Mouse (Mus musculus) E14TG2a.4 (cell line): ENCODE measurements around the gene Hephl1.

Experiments
- CTCF ChIP-seq: conservative IDR thresholded peaks from 2 replicates; pipeline ENCODE4 v1.5.1; 2014; ENCODE audit warnings: low read length
- NANOG ChIP-seq: IDR thresholded peaks from 2 replicates; pipeline ENCODE4 v1.6.1; 2014; ENCODE audit warnings: borderline replicate concordance, low read length, mixed read lengths
- POU5F1 ChIP-seq: IDR thresholded peaks from 2 replicates; pipeline ENCODE4 v1.6.1; 2014; ENCODE audit warnings: low read length, borderline replicate concordance

- no peak for TF ChIP-seq CTCF
- no peak for TF ChIP-seq POU5F1
- no peak for TF ChIP-seq NANOG
These were observed 2.2 kb upstream of the Hephl1 start for GRCm38 (mm10) chr9:15114102-15114501.
